Mouse (Mus musculus): ENCODE measurements at regions not wholly inside any gene's neighbourhood (a gene's known extent, or its start where the extent isn't known, plus 50 kb on each side); places are given as distances from the start of the nearest gene placed in this dataset.
A peak's percentile ranks its signal among the peaks of the same experiment; 100 is the strongest.

- Histone ChIP-seq H3K4me1 (no peaks in the 10 kb centered on the region), H3K27ac (replicated peaks) (no peak overlapping the region), H3K9ac (replicated peaks) (no peak overlapping the region), H3K4me2 (replicated peaks) (no peak overlapping the region), H3K27me3 (no peaks in the 10 kb centered on the region), H3K9me3 (no peaks in the 10 kb centered on the region), H3K4me3 (no peak overlapping the region), H3K36me3 (no peaks in the 10 kb centered on the region)
- 89% methylated on average over 7 of the region's 7 CpGs for WGBS
- no peak for ATAC-seq (replicated peaks)
Observed at GRCm38 (mm10) chr1:166812920-166813439, 131.3 kb upstream of the Fmo9 start.

DNA sequence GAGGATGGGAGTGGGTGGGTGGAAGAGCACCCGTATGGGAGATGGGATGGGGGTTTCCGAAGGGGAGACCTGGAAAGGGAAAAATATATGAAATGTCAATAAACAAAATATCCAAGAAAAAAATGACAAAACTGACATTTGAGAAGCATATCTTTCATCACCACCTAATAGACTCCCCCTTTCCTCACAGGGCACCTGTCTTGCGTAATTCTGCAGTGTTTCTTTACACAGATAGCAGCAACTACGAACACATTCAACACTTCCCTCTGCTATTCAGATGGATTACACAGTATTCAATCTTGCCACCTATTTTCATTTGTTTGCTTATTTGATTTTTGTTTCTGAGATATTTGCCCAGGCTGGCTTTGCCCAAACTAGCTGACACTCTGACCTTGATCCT lies 136.3 kb upstream of the Fmo9 start:
- H3K9me3 ChIP-seq = no peaks in the 10 kb centered on the region
- no peak overlapping the region for H3K27ac ChIP-seq (replicated peaks)
- H3K36me3 ChIP-seq = no peaks in the 10 kb centered on the region
- no peak overlapping the region for H3K9ac ChIP-seq (replicated peaks)
- 92% methylated on average over 4 of the region's 4 CpGs for WGBS
- no peaks in the 10 kb centered on the region for H3K4me1 ChIP-seq
- no peaks in the 10 kb centered on the region for H3K27me3 ChIP-seq
- no peak overlapping the region for H3K4me2 ChIP-seq (replicated peaks)
- no peak for ATAC-seq (replicated peaks)
- no peak overlapping the region for H3K4me3 ChIP-seq

GRCm38 (mm10) chr1:166818682-166819081 lies 137.0 kb upstream of the Fmo9 start:
- Histone ChIP-seq H3K27ac (replicated peaks) (no peak overlapping the region), H3K27me3 (no peaks in the 10 kb centered on the region), H3K36me3 (no peaks in the 10 kb centered on the region), H3K4me3 (no peak overlapping the region), H3K4me1 (no peaks in the 10 kb centered on the region), H3K9ac (replicated peaks) (no peak overlapping the region), H3K4me2 (replicated peaks) (no peak overlapping the region), H3K9me3 (no peaks in the 10 kb centered on the region)
- WGBS = 67% methylated on average over 5 of the region's 5 CpGs
- ATAC-seq (replicated peaks) = no peak

GRCm38 (mm10) chr1:166819420-166819819 lies 137.8 kb upstream of the Fmo9 start:
- no peaks in the 10 kb centered on the region for H3K36me3 ChIP-seq
- no peak overlapping the region for H3K27ac ChIP-seq (replicated peaks)
- 84% methylated on average over 7 of the region's 7 CpGs for WGBS
- ATAC-seq (replicated peaks) = no peak
- H3K4me1 ChIP-seq = no peaks in the 10 kb centered on the region
- no peaks in the 10 kb centered on the region for H3K27me3 ChIP-seq
- no peak overlapping the region for H3K4me3 ChIP-seq
- no peaks in the 10 kb centered on the region for H3K9me3 ChIP-seq
- H3K9ac ChIP-seq (replicated peaks) = no peak overlapping the region
- H3K4me2 ChIP-seq (replicated peaks) = no peak overlapping the region

GRCm38 (mm10) chr1:166820050-166820449 lies 138.4 kb upstream of the Fmo9 start:
- no peak for ATAC-seq (replicated peaks)
- Histone ChIP-seq H3K9me3 (no peaks in the 10 kb centered on the region), H3K9ac (replicated peaks) (no peak overlapping the region), H3K27ac (replicated peaks) (no peak overlapping the region), H3K27me3 (no peaks in the 10 kb centered on the region), H3K4me3 (no peak overlapping the region), H3K36me3 (no peaks in the 10 kb centered on the region), H3K4me1 (no peaks in the 10 kb centered on the region), H3K4me2 (replicated peaks) (no peak overlapping the region)
- 91% methylated on average over 5 of the region's 5 CpGs for WGBS

DNA sequence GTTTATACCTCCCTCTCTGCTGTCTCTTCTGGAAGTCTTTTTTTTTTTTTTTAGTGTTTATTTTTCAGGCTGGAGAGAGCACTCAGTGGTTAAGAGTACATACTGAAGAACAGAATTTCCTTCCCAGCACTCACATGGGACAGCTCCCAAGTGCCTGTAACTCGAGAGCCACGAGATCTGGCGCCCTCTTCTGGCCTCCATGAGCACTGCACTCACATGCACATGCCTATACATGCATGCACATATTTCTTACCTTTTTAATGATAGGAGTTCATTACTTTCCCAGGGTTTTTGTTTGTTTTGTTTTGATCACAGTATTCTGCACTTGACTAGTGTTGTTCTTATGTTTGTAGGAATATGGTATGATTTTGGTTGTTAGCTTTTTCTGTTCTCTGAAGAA lies 139.5 kb upstream of the Fmo9 start:
- no peaks in the 10 kb centered on the region for H3K36me3 ChIP-seq
- H3K4me3 ChIP-seq = no peak overlapping the region
- ATAC-seq (replicated peaks) = no peak
- no peak overlapping the region for H3K9ac ChIP-seq (replicated peaks)
- H3K4me2 ChIP-seq (replicated peaks) = no peak overlapping the region
- H3K27me3 ChIP-seq = no peaks in the 10 kb centered on the region
- H3K9me3 ChIP-seq = no peaks in the 10 kb centered on the region
- H3K4me1 ChIP-seq = no peaks in the 10 kb centered on the region
- H3K27ac ChIP-seq (replicated peaks) = no peak overlapping the region
- WGBS = 49% methylated on average over 3 of the region's 3 CpGs

GRCm38 (mm10) chr1:166837299-166837698 lies 155.7 kb upstream of the Fmo9 start:
- ATAC-seq (replicated peaks) = no peak
- Histone ChIP-seq H3K27ac (replicated peaks) (no peak overlapping the region), H3K9me3 (no peaks in the 10 kb centered on the region), H3K4me3 (no peak overlapping the region), H3K9ac (replicated peaks) (no peak overlapping the region), H3K27me3 (no peaks in the 10 kb centered on the region), H3K4me2 (replicated peaks) (no peak overlapping the region), H3K36me3 (no peaks in the 10 kb centered on the region), H3K4me1 (peaks cover 14% of the 10 kb centered on the region; the same call in 1 of the 2 replicates)
- 79% methylated on average over 1 of the region's 1 CpGs for WGBS

DNA sequence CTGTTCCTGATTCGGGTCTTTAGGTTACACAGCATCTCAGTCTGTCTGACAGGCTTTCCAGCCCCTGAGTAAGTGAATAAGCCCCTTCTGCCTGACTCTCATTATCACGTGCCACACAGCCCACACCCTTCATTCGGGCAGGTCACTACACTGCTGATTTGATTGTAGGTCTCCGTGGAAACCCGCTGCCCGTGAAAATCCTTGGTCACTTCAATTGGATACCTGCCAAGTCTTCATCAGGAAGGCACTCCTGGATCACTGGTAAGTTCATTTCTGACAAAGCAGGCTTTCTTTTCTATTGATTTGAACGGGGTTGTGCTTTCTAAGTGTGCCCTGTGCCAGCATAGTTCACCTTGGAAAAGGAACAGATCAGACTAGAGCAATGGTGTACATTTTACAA lies 158.2 kb upstream of the Fmo9 start:
- no peak overlapping the region for H3K4me3 ChIP-seq
- H3K4me2 ChIP-seq (replicated peaks) = no peak overlapping the region
- no peaks in the 10 kb centered on the region for H3K36me3 ChIP-seq
- no peaks in the 10 kb centered on the region for H3K9me3 ChIP-seq
- H3K4me1 ChIP-seq = peaks cover 28% of the 10 kb centered on the region
- 13% methylated on average over 7 of the region's 7 CpGs for WGBS
- no peak overlapping the region for H3K27ac ChIP-seq (replicated peaks)
- no peak overlapping the region for H3K9ac ChIP-seq (replicated peaks)
- H3K27me3 ChIP-seq = no peaks in the 10 kb centered on the region
- peak; percentile 56; the same call in 1 of the 2 replicates for ATAC-seq (replicated peaks)

DNA sequence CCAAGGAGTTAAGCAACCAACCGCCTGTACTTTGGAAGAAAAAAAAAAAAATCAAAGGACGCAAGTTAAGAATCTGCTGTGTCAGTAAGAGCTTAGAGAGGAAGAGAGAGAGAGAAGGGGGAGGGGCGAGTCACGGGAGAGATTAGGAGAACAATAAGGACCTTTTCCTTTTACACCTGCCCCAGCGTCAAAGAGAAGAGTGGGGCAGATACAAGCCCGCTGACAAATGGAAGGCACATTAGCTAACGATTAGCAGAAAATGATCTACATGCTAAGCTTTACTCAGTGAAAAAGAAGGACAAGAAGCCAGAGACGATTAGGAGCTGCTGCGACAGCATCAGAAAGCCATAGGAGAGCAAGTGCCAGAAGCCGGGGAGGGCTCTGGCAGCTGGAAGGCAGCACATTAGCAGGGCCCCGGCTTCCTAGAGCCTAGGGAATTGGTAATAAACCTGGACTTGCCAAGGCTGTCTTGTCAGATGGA lies 157.8 kb upstream of the Fam78b start:
- Histone ChIP-seq H3K27ac (replicated peaks) (peak overlapping the region; percentile 65), H3K4me3 (peak overlapping the region; percentile 22), H3K27me3 (no peaks in the 10 kb centered on the region), H3K4me1 (peaks cover 28% of the 10 kb centered on the region), H3K9me3 (no peaks in the 10 kb centered on the region), H3K36me3 (no peaks in the 10 kb centered on the region), H3K9ac (replicated peaks) (peak overlapping the region; percentile 26; the same call in 1 of the 2 replicates), H3K4me2 (replicated peaks) (peak overlapping the region; percentile 38)
- WGBS = under 1% methylated on average over 11 of the region's 11 CpGs
- ATAC-seq (replicated peaks) = peak; percentile 53

GRCm38 (mm10) chr1:166846566-166846965 lies 154.7 kb upstream of the Fam78b start:
- no peak overlapping the region for H3K27ac ChIP-seq (replicated peaks)
- 91% methylated on average over 5 of the region's 5 CpGs for WGBS
- no peak overlapping the region for H3K4me2 ChIP-seq (replicated peaks)
- H3K36me3 ChIP-seq = no peaks in the 10 kb centered on the region
- no peaks in the 10 kb centered on the region for H3K27me3 ChIP-seq
- H3K4me1 ChIP-seq = peaks cover 14% of the 10 kb centered on the region
- H3K9me3 ChIP-seq = no peaks in the 10 kb centered on the region
- no peak overlapping the region for H3K4me3 ChIP-seq
- ATAC-seq (replicated peaks) = no peak
- no peak overlapping the region for H3K9ac ChIP-seq (replicated peaks)

- no peaks in the 10 kb centered on the region for H3K36me3 ChIP-seq
- no peak overlapping the region for H3K4me3 ChIP-seq
- no peak overlapping the region for H3K9ac ChIP-seq (replicated peaks)
- 98% methylated on average over 6 of the region's 6 CpGs for WGBS
- H3K27ac ChIP-seq (replicated peaks) = no peak overlapping the region
- H3K4me1 ChIP-seq = peaks cover 14% of the 10 kb centered on the region
- no peak overlapping the region for H3K4me2 ChIP-seq (replicated peaks)
- no peak for ATAC-seq (replicated peaks)
- H3K27me3 ChIP-seq = no peaks in the 10 kb centered on the region
- H3K9me3 ChIP-seq = no peaks in the 10 kb centered on the region
Observed at GRCm38 (mm10) chr1:166847233-166847632, 154.0 kb upstream of the Fam78b start.

DNA sequence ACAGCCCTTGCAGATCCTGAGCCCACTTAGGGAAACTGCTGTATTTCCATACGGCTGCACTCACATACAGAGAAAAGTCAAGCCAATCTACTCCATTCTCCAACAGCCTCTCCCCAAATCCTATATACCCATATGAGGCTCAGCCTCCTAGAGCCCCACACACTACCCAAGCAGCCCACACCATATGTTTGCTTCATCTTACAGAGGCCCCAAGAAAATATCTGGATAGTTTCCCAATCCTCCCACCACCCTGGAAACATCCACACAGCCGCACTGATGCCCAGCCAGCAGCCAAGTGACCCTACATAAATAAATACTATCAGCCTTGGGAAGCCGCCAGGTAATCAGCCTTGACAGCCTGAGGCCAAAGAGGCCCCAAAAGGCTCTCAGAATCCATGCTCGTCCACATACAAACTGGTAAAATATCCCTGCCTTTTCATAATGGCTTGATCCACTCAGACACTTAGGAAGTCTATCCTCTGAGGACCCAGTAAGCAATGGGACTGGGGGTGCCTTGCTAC lies 153.1 kb upstream of the Fam78b start:
- H3K27ac ChIP-seq (replicated peaks) = no peak overlapping the region
- H3K4me3 ChIP-seq = no peak overlapping the region

DNA sequence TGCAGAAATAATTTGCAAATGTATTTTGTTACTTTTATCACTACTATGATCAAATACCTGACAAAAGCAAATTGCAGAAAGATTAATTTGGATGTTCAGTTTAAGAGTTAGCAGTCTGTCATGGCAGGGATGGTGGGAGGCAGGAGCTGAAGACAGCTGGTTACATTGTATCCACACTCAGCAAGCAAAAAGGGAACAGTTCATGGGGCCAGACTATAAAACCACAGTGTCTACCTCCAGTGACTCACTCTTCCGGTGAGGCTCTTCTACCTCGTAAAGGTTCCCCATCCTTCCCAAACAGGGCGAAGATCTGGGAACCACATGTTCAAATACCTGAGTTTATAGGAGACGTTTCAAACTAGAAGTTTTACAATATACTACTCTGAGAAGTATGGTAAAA lies 145.2 kb upstream of the Fam78b start:
- Histone ChIP-seq H3K4me2 (replicated peaks) (no peak overlapping the region), H3K4me1 (no peaks in the 10 kb centered on the region), H3K9ac (replicated peaks) (no peak overlapping the region), H3K4me3 (no peak overlapping the region), H3K36me3 (no peaks in the 10 kb centered on the region), H3K9me3 (no peaks in the 10 kb centered on the region), H3K27ac (replicated peaks) (no peak overlapping the region), H3K27me3 (no peaks in the 10 kb centered on the region)
- 91% methylated on average over 4 of the region's 4 CpGs for WGBS
- no peak for ATAC-seq (replicated peaks)

More for the DNA sequence above, 153.1 kb upstream of the Fam78b start:
- peaks cover 7% of the 10 kb centered on the region for H3K4me1 ChIP-seq
- no peaks in the 10 kb centered on the region for H3K36me3 ChIP-seq
- ATAC-seq (replicated peaks) = no peak
- 70% methylated on average over 4 of the region's 4 CpGs for WGBS
- H3K9me3 ChIP-seq = no peaks in the 10 kb centered on the region
- H3K4me2 ChIP-seq (replicated peaks) = no peak overlapping the region
- no peak overlapping the region for H3K9ac ChIP-seq (replicated peaks)
- H3K27me3 ChIP-seq = no peaks in the 10 kb centered on the region

All from forebrain, embryonic 15.5 days (tissue).